Mouse (Mus musculus) ZHBTc4 (cell line): ENCODE data around the gene Exoc3l.

ENCODE experiments used
- DNase-seq: peaks from one replicate; pipeline ENCODE4 v3.0.0-alpha.2; 2011; ENCODE audit warnings: low read depth, low spot score

The Exoc3l gene

DNA sequence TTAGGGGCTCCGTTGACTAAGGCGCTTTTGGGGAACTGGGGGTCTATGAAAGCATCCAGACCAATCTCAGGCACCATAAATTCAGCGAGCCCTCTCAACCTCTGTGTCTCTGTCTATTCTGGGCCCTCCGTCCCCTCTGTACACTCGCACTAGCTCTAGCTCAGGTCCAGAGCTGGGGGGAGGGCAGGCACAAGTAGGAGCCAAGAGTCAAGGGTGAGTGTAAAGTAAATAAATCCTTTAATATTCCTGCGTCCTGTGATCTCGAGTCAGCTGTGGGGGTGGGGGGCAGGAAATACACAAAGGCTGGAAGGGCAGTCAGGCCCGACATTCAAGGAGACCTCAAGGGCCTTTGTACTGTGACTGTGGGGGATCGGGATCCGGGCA lies 26.8 kb downstream of the Exoc3l start:
- DNase-seq: no peak

DNA sequence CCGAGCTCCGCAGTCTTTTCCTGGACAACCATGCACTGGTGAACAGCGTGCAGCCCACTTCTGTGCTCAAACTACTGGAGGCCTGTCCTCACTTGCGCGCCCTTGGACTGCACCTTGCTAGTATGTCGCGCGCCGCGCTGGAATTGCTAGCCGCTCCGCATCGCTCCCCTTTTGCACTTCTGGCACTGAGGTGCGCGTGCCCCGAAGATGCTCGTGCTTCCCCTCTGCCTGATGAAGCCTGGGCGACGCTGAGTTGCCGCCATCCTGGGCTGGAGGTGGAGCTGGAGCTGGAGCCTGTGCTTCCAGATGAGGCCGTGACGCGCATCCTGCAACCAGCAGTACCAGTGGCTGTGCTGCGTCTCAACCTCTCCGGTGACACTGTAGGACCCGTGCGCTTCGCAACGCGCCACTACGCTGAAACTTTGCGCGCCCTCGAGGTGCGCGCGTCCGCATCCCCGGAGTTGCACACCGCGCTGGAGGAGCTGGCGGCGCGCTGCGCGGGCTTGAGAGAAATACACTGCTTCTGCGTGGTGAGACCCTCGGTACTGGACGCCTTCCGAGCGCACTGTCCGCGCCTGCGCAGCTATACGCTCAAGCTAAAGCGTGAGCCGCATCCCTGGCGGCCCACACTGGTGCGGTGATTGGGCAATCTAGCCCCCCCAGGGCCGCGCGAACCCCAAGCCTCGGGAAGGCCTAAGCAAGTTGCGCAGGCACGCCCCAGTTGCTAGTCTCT lies 27.4 kb downstream of the Exoc3l start:
- DNase-seq: peak; percentile 93

DNA sequence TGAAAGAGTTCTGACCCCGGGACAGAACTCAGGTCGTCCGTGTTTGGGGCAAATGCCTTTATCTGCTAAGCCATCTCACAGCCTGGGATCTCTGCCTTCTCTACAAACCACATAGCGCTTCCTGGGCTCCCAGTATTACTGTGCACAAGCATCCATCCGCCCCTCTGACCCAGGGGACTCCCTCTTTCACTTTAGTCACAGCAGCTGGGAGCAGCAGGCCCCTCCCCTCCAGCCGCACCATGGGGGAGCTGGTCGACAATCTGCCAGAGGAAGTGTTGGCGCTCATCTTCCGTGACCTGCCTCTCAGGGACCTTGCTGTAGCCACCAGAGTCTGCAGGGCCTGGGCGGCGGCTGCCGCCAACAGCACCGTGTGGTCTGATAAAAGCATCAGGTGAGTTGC lies 29.1 kb downstream of the Exoc3l start:
- peak; percentile 67 for DNase-seq

DNA sequence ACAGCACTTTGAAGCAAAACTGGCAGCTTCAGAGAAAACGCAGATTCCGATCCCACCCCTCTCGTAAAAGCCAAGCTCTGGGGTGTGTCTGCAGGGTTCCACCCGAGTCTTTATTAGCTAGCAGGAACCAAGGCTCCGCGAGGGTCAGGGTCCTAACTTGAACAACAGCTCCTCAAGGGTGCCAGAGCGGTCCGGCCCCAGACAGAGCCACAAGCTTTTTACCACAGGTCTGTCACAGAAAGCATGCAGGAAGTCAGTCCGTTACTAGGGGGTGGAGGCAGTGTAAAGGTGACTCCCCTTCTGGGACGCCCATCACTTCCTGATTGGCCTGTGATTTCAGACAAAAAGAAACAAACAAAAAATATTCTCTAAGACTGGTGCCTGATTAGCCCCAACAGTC lies 30.8 kb downstream of the Exoc3l start:
- DNase-seq: peak; percentile 65

DNA sequence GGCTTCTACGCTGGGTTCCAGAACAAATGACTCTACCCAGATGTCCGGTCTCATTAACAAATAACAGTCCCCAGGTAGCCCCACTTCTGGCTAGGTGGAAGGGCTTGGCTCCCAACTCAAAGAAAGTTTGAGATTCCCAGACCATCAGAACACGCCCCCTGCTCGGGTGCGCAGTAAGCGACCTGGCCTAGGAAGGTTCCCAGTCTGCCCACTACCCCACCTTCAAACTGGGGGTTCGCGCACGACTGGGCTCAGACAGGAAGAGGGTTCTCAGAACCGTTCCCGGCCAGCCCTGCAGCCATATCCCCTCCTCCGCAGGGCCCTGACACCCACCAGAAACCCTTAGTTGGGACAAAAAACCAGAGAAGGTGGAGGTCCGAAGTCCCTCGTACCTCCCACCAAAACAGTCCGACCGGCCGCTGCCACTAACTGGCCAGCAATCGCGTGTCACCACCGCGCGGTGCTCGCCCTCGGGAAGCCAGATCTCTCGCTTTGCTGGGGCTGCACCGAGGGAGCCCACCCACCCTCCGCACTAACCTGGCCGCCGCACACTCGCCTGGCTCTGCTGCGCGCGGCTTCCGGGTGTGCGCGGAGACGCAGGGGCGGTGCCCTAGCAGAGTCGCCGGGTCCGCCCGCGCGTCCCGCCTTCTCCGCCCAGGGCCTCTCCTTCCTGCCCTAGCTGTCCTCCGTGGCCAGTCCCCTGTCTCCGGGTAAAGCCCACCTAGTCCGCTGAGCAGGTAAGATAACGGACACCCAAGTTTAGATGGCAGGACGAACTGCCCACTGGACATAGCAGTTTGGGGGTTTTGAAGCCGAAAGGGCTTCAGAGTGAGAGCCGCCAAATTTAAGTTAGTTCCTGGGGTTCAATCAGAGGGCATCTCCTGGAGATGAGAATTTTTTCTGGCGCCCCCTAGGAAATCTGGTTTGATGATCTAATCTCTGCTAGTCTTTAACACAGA lies 31.6 kb downstream of the Exoc3l start, which contains the start of the genes Tradd and Fbxl8:
TSS of gene Tradd (minus strand) at position 586 of the 959 bp plus-strand sequence.
TSS of gene Fbxl8 (plus strand) at position 625 of the 959 bp plus-strand sequence.
- peak; percentile 62 for DNase-seq

DNA sequence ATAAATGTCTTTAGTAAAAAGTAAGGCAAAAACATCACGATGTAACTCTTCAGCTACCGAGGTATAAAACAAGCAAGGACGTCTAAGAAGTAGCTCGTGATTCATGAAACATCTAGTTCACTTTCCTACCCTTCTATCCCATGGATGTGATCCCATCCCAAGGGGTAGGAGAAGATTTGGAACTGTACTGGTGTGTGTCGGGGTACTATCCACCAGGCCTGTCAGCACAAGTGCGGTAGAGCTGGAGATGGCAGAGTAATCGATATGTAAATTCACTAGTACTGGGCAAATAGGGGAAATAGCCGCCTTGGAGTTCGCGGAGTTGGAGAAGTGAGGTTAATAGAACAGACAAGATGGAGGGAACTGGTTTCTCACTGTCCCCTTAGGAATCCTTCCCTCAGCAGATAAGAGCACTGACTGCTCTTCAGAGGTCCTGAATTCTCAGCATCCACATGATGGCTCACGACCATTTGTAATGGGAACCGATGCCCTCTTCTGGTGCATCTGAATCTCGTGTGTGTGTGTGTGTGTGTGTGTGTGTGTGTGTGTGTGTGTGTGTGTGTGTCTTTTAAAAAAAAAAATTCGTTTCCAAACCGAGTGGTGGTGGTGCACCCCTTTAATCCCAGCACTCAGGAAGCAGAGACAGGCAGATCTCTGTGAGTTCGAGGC lies 32.5 kb downstream of the Exoc3l start:
- DNase-seq: no peak

DNA sequence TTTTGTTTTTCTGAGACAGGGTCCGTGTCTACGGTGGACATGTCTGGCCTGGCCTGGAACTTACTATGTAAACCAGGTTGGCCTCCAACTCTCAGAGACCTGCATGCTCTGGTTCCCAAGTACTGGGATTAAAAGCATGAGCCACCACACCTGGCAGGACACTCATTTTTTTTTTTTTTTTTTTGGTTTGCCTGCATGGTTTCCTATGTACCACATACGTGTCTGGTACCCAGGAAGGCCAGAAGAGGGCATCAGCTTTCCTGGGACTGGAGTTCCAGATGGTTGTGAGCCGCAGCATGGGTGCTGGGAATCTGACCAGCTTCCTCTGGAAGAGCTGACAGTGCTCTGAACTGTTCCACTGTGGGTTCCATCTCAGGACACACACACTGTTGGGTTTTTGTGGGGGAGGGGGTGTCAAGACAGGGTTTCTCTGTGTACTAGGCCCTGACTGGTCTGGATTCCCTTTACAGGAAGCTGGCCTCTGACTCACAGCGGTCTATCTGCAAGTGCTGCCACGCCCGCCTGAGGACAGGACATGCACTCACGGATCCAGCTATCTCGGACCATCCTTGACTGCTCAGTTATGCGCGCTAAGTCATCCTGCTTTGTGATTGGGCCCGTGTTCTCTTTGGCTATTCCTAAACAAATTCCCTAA lies 34.4 kb downstream of the Exoc3l start:
- DNase-seq: peak; percentile 46

DNA sequence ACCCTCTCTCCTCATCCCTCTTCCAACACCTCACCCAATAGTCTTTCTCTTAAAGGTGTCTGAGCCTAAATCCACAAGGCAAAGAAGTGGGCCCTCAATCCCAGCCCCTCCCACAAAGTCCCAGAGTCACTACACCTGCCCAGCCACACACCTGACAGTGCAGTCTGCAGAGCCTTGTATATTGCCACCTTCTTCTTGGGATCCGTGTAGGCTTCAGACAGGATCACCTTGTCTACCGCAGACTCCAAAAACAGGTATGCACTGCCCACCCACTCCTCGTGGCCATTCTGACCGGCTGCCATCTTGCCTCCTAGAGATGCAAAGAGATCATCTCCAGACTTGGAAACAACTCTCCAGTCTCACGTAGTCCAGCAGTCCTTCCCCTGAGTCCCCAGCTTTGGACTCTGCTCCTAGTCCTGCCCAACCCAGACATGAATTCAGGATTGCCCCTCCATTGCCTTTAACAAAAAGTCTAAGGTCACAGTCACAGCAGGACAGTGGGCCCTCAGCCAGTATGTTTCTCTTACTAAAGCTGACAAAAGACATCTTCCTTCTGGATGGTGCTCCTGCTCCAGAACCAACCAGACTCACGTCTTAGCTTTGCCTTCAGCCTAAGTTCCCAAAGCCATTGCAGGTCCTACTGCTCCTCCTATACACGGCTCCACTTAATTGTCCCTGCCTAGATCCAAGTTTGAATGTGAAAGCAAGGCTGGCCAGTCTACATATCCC lies 35.4 kb downstream of the Exoc3l start:
- DNase-seq: no peak

DNA sequence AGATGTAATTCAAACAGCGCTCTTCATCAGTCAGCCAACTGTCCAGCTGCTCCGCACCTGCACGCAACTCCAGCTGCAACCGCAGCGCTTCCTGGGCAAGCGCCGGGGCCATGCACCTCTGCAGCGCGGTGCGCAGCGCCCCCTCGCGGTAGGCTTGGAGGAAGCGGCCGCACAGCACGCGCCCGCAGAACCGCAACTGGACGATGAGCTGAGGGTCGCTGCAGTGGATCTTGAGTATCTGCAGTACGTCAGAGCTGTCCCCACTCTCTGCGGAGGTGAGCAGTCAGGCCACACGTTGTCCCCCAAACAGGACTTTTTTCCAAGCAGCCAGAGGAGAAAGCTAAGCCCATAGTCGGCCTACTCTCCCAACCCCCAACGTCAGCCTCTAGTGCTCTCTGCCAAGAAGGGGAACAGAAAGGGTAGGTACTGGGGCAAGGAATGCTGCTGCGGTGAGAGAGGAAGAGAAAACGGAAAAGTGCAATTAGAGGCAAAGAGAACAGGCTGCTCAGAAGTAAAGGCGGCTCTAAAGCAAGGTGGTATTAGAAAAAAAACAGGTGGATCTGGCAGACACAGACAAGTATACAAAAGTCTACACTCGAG lies 36.1 kb downstream of the Exoc3l start:
- peak; percentile 88 for DNase-seq

DNA sequence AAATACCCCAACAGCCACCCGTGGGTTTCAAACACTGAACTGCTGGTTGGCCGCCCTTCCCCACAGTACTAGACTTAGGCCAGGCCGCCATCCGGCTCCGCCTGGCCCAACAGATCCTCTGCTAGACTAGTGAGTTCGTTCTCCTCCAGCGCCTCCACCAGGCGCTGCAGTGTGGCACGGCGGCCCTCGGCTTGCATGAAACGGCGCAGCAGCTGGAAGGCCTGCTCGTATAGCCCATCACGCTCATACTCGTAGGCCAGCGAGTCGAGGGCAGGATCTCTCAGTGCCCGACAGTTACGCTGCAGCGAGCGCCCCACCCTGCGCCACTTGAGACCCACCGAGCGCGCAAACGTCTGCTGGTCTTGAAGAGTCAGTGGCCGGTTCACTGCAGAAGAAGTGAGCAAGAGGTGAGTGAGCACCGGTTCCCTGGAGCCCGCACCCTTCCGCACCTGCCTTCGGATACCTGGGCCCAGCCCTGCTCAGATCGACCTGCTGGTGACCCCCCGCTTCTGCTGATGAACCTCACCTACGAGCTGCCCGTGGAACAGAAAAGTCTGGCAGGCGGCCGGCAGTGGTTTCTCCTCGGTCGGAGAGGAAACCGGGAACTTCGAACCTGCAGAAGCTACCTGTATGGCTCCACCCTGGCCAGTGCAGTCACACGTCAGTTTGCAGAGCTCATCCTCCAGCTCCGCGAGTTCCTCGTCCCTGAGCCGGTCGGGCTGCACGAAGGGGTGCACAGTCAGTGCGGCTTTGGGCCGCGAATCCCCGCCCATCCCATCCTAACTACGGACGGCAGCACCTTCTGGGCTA lies 36.8 kb downstream of the Exoc3l start:
- peak; percentile 76 for DNase-seq

DNA sequence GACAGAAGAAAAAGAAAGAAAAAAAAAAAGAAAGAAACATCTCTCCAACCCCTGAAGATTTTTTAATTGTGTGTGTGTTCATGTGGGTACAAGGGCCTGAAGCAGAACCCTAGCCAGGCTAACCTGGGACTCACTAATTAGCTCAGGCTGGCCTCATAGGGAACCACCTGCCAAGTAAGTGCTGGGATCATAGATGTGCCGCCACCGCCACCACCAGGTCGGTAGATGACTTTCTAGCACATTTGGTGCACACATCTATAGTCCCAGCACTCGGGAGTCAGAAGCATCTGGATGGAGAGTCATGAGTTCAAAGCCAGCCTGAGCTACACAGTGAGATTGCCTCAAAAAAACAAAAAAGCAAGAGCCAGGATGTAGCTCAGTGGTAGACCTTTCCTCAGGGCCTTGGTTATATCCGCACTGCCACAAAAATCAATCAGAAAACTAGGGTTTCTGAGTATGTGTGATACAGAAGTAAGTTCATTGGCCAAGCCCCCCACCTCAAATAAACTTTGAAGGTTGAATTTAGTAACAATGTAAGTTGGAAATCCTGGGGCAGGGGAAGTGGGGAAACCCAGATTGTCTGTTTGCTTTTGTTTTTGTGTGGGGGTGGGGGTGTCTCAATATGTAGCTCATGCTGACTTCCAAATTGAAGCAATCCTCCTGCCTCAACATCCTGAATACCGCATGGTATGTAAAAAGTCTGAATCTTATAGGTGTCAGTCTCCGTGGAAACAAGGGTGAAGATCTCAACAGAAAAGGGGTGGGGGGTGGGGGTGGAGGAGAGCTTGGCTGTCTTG lies 38.4 kb downstream of the Exoc3l start:
- peak; percentile 43 for DNase-seq

DNA sequence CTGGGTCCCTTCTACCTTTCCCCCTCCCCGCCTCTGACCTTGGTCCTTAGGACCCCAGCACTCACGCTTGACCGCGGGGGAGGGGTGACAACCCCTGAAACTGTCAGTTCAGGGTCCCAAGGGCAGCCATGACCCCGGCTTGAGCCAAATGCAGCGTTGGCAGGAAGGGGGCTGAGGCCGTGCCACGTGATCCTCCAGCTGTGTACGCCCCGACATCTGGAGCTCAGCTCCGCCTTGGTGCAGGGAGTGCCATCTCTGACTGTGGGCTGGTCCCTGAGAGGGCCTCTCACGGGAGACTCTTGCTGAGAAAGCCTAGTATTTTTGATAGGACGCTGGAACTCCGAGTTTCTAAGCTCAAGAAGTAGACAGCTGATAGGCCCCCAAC lies 40.9 kb downstream of the Exoc3l start, which contains the start of gene B3gnt9:
TSS of gene B3gnt9 (minus strand) at position 188 of the 385 bp plus-strand sequence.
- peak; percentile 68 for DNase-seq

DNA sequence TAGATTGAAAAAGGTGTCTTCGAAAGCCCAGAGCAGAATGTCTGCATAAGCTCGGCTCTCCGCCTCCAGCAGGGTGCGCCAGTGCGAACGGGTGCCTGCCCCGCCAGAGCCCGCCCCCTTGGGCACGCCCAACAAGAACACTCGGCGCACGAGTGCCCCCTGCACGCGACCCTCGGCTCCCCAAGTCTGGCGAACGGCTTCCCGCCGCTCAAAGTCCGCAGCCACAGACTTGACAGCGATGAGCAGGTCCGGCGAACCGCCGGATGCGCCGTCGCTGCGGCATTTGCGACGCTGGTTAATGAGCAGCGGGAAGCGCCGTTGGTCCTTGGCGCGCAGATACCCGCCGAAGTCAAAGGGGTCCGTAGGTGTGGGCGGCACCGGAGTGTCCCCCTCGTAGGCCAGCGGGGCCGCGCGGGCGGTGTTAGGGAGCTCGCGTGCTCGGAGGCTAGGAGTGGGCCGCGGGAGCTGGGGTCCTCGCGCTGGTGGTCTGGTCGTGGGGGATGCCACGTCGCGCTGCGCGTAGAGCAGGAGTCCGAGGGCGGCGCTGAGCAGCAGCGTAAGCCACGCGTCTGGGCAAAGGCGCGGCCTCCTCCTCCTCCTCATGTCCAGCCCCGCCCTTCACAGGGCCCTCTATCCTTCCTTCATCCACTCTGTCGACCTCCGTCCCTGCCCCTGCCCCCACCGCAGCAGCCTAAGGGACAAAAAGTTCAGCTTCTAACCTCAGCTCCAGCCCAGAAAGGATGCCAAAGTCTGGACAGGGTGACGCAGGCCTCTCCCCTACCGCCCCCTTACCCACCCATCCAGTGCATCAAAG lies 41.5 kb downstream of the Exoc3l start:
- peak; percentile 95 for DNase-seq

DNA sequence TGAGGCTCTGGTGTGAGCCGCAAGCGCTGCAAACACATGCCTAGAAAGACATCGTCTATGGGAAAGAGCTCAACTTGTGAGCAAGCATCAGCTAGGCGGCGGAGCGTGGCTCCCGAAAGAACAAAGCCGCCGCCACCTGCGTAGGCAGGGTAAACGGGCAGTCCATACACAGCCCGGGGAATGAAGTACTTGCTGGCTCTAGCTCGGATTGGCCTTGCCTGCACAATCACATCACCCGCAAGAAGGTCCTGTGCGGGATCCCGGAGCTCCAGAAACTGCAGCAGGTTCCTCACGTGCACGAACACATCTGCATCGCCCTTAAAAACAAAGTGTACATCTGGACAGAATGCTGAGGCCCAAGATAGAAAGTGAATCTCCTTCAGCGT lies 42.1 kb downstream of the Exoc3l start:
- peak; percentile 65 for DNase-seq

DNA sequence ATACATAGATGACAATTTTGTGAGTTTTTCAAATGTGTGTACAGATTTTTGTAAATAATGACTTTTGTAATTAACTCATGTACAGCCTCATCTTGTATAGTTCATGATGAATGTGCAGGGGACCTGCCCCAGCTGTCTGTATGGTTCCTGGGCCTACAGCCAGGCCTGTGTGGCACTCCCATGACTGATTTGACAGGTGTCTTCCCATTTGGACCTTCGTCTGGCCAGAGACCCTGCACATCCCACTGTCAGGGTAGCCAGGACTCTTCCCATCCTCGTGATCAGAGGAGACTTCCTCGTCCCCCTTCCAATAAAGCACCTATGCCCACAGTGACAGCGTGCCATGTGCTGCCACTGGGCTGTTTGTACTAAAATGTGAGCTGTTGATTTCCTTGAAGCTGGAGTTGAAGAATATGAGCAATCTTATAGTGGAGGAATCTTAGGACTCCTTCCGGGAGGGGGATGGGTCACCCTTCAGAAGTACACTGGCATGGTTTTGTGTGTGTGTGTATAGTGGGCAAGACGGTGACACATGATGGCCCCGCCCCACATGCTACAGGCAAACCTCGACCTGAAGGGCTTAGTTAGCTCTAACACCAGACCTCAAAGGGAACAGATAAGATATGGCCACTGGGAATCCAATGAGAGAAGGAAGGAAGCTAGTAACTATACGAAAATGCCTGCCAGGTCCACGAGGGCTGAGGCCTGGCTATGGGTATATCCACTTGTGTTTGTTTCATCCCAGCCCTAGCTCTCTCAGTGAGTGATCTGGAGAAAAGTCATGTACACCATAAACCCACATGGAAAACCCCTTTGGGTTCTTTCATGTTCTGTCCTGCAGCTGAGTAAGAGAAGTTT lies 43.0 kb downstream of the Exoc3l start:
- no peak for DNase-seq

DNA sequence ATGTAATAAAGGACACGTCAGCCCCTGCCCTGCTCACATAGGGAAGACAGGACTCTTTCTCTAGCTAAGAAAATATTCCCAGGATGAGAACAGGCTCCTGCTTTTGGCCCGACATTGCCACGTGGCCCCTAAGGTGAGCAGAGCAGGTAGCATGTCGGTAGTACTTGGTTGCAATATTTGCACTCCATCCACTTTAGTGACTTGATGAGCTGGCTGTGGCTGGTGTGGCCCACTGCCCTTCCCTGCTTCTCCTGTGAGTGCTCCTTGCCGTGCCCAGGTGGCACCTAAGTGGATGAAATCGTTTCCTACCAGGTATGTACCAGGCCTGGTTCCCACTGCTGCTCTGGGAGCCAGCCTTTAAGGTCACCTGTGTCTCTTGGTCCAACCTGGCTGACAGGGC lies 43.9 kb downstream of the Exoc3l start:
- no peak for DNase-seq

DNA sequence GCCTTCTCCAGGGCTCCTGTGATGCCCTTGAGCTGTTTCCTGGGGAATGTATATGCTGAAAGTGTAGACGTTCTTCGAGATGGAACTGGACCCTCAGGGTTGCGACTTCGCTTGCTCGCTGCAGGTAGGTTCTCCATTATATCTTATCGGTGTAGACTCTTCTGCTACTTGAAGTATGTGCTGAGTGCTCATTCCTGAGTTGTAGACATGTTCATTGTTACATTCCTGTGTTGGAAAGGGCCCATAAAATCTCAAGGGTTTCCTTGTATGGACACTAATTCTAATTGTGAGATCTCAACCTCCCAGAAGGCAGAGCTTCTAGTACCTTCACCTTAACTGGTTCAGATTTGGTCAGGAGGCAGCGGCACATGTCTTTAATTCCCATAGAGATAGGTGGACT lies 54.9 kb downstream of the Exoc3l start:
- no peak for DNase-seq
